Mouse (Mus musculus) midbrain, embryonic 16.5 days (tissue): ENCODE data around the gene Luc7l. TPM values are rescaled to one million over a fixed set of nuclear protein-coding genes. Genes with fewer than 3 reads are reported as not detected.

Experiments used
- ATAC-seq: fragments of 200-750 bp; cut with Nextera tagmentation; 2 replicates; pipeline ENCODE4 v1.8.0; 2017; ENCODE audit warnings: moderate TSS enrichment
- H3K27ac ChIP-seq: fragments of 300-500 bp; sonication (generic); 2 replicates; pipeline ENCODE4 v1.5.1; 2014; ENCODE audit warnings: mild to moderate bottlenecking, low read length, mixed read lengths
- H3K27me3 ChIP-seq: fragments of 300-500 bp; sonication (generic); 2 replicates; pipeline ENCODE4 v1.6.1; 2014; ENCODE audit warnings: low read depth, low read length, mixed read lengths; ENCODE audit not compliant: control insufficient read depth, insufficient read depth
- H3K36me3 ChIP-seq: fragments of 300-500 bp; sonication (generic); 2 replicates; pipeline ENCODE4 v1.6.1; 2014; ENCODE audit warnings: mild to moderate bottlenecking, low read length, moderate library complexity, mixed read lengths; ENCODE audit not compliant: control insufficient read depth, insufficient read depth
- H3K4me1 ChIP-seq: fragments of 300-500 bp; sonication (generic); 2 replicates; pipeline ENCODE4 v1.6.1; 2014; ENCODE audit warnings: mild to moderate bottlenecking, low read length, mixed read lengths; ENCODE audit not compliant: control insufficient read depth, insufficient read depth
- H3K4me2 ChIP-seq: fragments of 300-500 bp; sonication (generic); 2 replicates; pipeline ENCODE4 v1.6.1; 2014; ENCODE audit warnings: mild to moderate bottlenecking, low read length, mixed read lengths
- H3K4me3 ChIP-seq: fragments of 300-500 bp; sonication (generic); 2 replicates; pipeline ENCODE4 v1.5.1; 2014; ENCODE audit warnings: low read depth, mild to moderate bottlenecking, low read length, moderate library complexity, mixed read lengths
- H3K9ac ChIP-seq: fragments of 300-500 bp; sonication (generic); 2 replicates; pipeline ENCODE4 v1.6.1; 2014; ENCODE audit warnings: low read depth, low read length, mixed read lengths
- H3K9me3 ChIP-seq: fragments of 300-500 bp; sonication (generic); replicated peaks from 2 replicates; pipeline ENCODE4 v1.6.1; 2014; ENCODE audit warnings: mild to moderate bottlenecking, low read length, mixed read lengths; ENCODE audit not compliant: control insufficient read depth, poor library complexity, severe bottlenecking
- WGBS: fragments of 180-500 bp; shearing (Covaris S2); extraction: QIAGEN DNeasy Blood & Tissue Kit; methylation state at CpG from one replicate; pipeline ENCODE4 v1.1.7; 2014; 5-methylcytosine and 5-hydroxymethylcytosine counted together
- polyA plus RNA-seq: library from polyadenylated mRNA; unstranded; fragments of >200 nt; fragmentation: Nextera tagmentation; extraction: Ambion mirVana; gene quantifications from 2 replicates; pipeline ENCODE4 v1.2.1, GENCODE M21; 2015

The Luc7l gene
- 114 and 124 TPM in 2 replicates for polyA plus RNA-seq

DNA sequence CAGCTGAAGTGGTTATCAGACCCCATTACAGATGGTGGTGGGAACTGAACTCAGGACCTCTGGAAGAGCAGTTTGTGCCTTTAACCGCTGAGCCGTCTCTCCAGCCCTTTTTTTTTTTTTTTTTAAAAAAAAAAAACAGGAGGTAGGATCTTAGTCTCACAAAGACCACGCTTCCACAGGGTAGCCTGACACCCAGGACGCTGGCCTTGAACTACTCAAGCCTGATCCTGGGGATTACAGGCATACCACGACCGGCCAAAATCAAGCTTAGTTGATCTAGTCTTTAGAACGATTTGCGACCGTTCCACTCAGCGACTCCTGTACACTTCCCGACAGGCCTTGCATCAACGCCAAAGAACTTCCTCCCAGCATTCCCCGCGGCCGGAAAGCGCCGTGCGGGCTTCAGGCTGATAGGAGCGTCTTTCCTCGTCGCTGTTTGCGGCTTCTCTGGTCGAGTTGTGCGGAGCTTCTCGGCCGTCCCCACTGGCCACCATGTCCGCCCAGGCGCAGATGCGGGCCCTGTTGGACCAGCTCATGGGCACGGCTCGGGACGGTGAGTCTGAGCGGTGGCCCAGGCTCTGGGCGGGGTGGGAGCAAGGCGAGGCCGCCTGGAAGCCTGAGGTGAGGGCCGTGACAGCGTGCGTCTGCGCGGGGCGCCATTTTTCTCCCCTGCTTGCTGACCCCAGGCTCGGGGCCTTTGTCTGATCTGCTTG lies at the start of gene Luc7l:
Gene Luc7l, plus strand, starts transcription at position 358 of the 713 bp plus-strand sequence.
- no peaks in the 10 kb centered on the region; the same call in 1 of the 2 replicates for H3K27me3 ChIP-seq
- no peaks in the 10 kb centered on the region for H3K9me3 ChIP-seq
- peak within 1 kb of the TSS; percentile 91 for H3K4me2 ChIP-seq
- H3K4me1 ChIP-seq, result peaks cover 16% of the 10 kb centered on the region
- WGBS, result under 1% methylated on average over 43 of the region's 43 CpGs
- peak within 1 kb of the TSS; percentile 97 for H3K4me3 ChIP-seq
- H3K9ac ChIP-seq, result peak within 1 kb of the TSS; percentile 94
- H3K36me3 ChIP-seq, result no peaks in the 10 kb centered on the region
- H3K27ac ChIP-seq, result peak within 1 kb of the TSS; percentile 98
- ATAC-seq, result peak; percentile 97

DNA sequence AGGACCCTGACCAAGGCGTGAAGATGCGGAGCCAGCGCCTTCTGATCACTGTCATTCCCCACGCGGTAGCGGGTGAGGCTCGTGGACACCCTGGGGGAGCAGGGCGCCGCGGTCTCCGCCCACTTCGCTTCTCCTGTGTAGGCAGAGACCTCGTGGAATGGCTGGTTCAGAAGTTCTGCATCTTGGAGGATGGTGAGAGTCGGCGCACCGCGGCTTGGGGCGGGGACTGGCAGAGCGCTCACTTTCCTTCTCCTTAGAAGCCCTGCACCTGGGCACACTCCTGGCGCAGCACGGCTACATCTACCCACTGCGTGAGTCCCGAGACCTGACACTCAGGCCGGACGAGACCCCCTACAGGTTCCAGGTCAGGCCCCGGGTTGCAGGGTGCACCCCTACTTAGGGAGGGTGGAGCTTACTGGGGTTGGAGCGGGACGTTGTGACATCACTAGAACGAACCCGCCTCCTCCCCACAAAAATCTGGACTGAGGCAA lies 49.3 kb upstream of the Luc7l start:
- H3K4me2 ChIP-seq, result peak overlapping the region; percentile 89
- 2% methylated on average over 26 of the region's 30 CpGs for WGBS
- no peaks in the 10 kb centered on the region for H3K9me3 ChIP-seq
- 0 out of 2 replicates have a peak, but pooled peaks have one; percentile 26 for ATAC-seq
- peak overlapping the region; percentile 47 for H3K4me3 ChIP-seq
- no peak overlapping the region for H3K27ac ChIP-seq
- peak overlapping the region; percentile 58 for H3K9ac ChIP-seq
- H3K4me1 ChIP-seq, result peaks cover 5% of the 10 kb centered on the region; the same call in 1 of the 2 replicates
- H3K27me3 ChIP-seq, result peaks cover 31% of the 10 kb centered on the region
- no peaks in the 10 kb centered on the region for H3K36me3 ChIP-seq

DNA sequence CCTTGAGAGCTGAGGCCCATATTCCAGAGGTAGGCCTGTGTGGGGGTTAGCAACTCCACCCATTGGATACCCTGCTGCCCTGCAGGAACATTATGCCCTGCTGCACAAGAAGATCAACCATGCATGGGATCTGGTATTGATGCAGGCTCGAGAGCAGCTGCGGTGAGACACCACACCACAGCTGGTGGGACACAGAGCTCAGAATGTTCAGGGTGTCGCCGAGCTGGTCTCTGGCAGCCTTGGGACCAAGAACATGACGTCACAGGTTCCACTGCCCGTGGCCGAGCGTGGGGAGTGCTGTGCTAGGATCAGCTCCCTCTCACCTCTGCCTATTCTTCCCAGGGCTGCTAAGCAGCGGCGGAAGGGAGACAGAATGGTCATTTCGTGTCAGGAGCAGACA lies 47.9 kb upstream of the Luc7l start:
- H3K4me2 ChIP-seq, result no peak overlapping the region
- no peak for ATAC-seq
- H3K4me1 ChIP-seq, result peaks cover 5% of the 10 kb centered on the region; the same call in 1 of the 2 replicates
- H3K9ac ChIP-seq, result no peak overlapping the region
- no peaks in the 10 kb centered on the region for H3K36me3 ChIP-seq
- peaks cover 25% of the 10 kb centered on the region for H3K27me3 ChIP-seq
- WGBS, result 18% methylated on average over 11 of the region's 11 CpGs
- H3K27ac ChIP-seq, result no peak overlapping the region
- no peak overlapping the region for H3K4me3 ChIP-seq
- no peaks in the 10 kb centered on the region for H3K9me3 ChIP-seq

DNA sequence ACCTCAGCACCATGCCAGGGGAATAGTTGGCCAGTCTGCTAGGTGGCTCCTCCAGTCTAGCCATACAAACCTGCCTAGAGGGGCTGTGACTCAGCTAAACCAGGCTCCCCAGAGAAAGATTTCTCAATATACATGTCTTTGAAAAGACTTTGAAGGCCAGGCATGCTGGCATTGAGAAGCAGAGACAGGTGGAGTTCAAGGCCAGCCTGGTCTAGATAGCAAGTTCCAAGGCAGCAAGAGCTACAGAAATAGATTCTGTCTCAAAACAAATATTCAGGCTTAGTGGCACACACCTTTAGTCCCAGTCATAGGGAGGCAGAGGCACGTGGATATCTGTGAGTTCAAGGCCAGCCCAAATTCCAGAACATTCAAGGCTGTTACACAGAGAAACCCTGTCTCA lies 46.3 kb upstream of the Luc7l start:
- Histone ChIP-seq H3K27ac (no peak overlapping the region), H3K9ac (no peak overlapping the region), H3K4me2 (no peak overlapping the region), H3K4me1 (peaks cover 5% of the 10 kb centered on the region; the same call in 1 of the 2 replicates), H3K27me3 (peaks cover 20% of the 10 kb centered on the region), H3K36me3 (no peaks in the 10 kb centered on the region), H3K9me3 (no peaks in the 10 kb centered on the region), H3K4me3 (no peak overlapping the region)
- WGBS, result 65% methylated on average over 1 of the region's 1 CpGs
- no peak for ATAC-seq

DNA sequence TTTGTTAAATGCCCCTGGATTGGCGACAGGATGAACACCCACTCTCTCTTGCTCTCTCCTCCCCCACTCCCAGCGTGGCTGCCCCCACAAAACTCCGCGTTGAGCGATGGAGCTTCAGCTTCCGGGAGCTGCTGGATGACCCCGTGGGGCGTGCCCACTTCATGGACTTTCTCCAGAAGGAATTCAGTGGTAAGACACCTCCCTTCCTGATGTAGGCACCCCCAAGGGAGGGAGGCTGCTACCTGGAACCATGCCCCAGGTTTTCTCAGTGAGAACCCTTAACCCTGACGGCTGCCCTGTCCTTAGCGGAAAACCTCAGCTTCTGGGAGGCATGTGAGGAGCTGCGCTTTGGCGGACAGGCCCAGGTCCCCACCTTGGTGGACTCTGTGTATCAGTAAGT lies 45.0 kb upstream of the Luc7l start, which contains the start of gene Arhgdig:
Gene Arhgdig, minus strand, starts transcription at position 101 of the 400 bp plus-strand sequence.
- H3K9ac ChIP-seq, result no peak within 1 kb of the TSS
- no peak within 1 kb of the TSS for H3K4me2 ChIP-seq
- WGBS, result 88% methylated on average over 12 of the region's 12 CpGs
- H3K36me3 ChIP-seq, result no peaks in the 10 kb centered on the region; the same call in 1 of the 2 replicates
- no peak within 1 kb of the TSS for H3K27ac ChIP-seq
- peaks cover 5% of the 10 kb centered on the region; the same call in 1 of the 2 replicates for H3K4me1 ChIP-seq
- peaks cover 11% of the 10 kb centered on the region for H3K27me3 ChIP-seq
- ATAC-seq, result no peak
- no peak within 1 kb of the TSS for H3K4me3 ChIP-seq
- no peaks in the 10 kb centered on the region for H3K9me3 ChIP-seq

DNA sequence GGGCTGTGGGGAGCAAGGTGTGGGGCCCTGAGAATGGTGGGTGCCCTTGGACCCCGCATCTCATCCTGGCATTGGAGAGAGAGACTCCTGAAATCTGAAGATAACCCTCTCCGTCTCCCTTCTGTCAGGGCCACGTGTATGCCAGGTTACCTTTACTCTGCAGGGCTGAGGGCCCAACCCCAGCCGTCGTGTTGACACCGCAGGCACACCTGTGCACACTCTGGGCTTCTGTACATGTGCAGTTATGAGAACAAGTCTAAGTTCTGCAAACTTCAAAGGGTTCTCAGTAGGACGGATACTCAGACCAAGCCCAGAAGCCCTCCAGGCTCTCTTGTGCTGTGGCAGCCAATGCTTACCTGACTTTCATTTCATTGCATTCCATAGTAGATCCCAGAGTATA lies 40.5 kb upstream of the Luc7l start:
- Histone ChIP-seq H3K27ac (no peak overlapping the region), H3K4me1 (no peaks in the 10 kb centered on the region), H3K36me3 (no peaks in the 10 kb centered on the region; the same call in 1 of the 2 replicates), H3K9me3 (no peaks in the 10 kb centered on the region), H3K4me3 (no peak overlapping the region), H3K9ac (no peak overlapping the region), H3K4me2 (no peak overlapping the region), H3K27me3 (no peaks in the 10 kb centered on the region)
- WGBS, result 88% methylated on average over 7 of the region's 7 CpGs
- ATAC-seq, result no peak

DNA sequence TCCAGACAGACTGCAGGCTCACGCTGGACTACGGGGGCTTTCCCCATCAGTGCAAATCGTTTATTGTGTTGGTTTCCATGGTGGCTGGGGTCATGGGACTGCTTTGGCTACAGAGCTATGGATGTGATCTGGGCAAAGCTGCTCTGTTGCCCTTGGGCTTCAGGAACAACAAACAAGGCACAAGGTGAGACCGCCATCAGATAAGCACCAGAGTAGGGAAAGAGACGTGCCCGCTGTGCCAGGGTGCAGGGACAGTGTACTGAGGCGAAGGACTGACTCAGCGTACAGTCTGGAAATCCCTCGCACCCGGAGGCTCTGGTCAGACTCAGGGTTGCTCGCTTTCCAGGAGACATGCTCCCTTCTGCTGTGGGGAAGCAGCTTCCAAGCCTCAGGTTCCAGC lies 40.0 kb upstream of the Luc7l start:
- no peak overlapping the region for H3K27ac ChIP-seq
- no peaks in the 10 kb centered on the region for H3K27me3 ChIP-seq
- H3K36me3 ChIP-seq, result no peaks in the 10 kb centered on the region; the same call in 1 of the 2 replicates
- H3K4me1 ChIP-seq, result no peaks in the 10 kb centered on the region
- ATAC-seq, result no peak
- no peak overlapping the region for H3K4me3 ChIP-seq
- WGBS, result 87% methylated on average over 11 of the region's 11 CpGs
- H3K9ac ChIP-seq, result no peak overlapping the region
- no peaks in the 10 kb centered on the region for H3K9me3 ChIP-seq
- no peak overlapping the region for H3K4me2 ChIP-seq

DNA sequence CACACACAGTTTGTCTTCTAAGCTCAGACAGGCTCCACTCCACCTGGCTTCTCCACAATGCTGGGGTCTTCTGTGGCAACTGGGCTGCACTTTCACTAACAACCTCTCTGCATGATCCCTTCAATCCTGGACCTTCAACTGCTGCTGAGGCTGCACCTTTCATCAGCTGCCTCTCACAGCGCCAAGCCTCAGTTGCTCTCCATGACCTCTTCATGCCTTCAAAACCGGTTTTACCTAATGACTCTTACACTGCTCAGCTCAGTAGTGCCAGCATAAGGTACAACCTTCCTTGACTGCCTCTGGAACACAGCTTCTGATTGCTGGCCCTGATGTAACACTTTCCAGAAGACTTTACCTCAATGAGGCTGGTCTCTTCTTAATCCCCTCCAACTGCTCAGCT lies 31.2 kb upstream of the Luc7l start:
- no peak for ATAC-seq
- Histone ChIP-seq H3K9ac (no peak overlapping the region), H3K4me1 (no peaks in the 10 kb centered on the region), H3K27ac (no peak overlapping the region), H3K27me3 (no peaks in the 10 kb centered on the region), H3K36me3 (peaks cover 3% of the 10 kb centered on the region; the same call in 1 of the 2 replicates), H3K4me2 (no peak overlapping the region), H3K9me3 (no peaks in the 10 kb centered on the region), H3K4me3 (no peak overlapping the region)
- WGBS, result 75% methylated on average over 2 of the region's 2 CpGs

DNA sequence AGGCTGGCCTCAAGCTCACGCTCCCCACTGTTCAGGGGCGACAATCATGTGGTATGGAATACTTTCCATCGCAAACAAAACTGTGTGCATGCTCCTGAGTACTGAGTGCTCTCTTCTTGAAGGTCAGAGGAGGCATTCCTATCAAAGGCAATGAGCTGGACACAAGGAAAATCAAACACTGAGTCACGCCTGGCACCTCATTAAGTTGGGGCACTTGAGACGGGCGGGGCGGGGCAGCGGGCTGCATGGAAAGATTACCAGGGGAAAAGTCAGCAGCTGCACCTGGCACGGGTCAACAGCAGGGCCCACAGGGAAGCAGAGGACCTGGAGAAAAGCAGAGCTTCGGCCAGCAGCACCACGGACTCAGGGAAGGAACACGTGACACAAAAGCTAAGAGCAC lies 27.5 kb upstream of the Luc7l start:
- H3K4me1 ChIP-seq, result no peaks in the 10 kb centered on the region
- H3K9ac ChIP-seq, result no peak overlapping the region
- H3K27ac ChIP-seq, result no peak overlapping the region
- no peaks in the 10 kb centered on the region for H3K27me3 ChIP-seq
- WGBS, result 91% methylated on average over 12 of the region's 12 CpGs
- no peak for ATAC-seq
- H3K4me3 ChIP-seq, result no peak overlapping the region
- H3K9me3 ChIP-seq, result no peaks in the 10 kb centered on the region
- H3K4me2 ChIP-seq, result no peak overlapping the region
- H3K36me3 ChIP-seq, result peaks cover under 1% of the 10 kb centered on the region; the same call in 1 of the 2 replicates
